Mouse (Mus musculus) forebrain, embryonic 14.5 days (tissue): ENCODE measurements around the gene Galnt2. TPM values are rescaled to one million over a fixed set of nuclear protein-coding genes. Genes with fewer than 3 reads are reported as not detected.

Experiments used
- ATAC-seq: fragments of 200-750 bp; cut with Nextera tagmentation; 2 replicates; pipeline ENCODE4 v1.8.0; 2017; ENCODE audit warnings: mild to moderate bottlenecking, moderate library complexity
- DNase-seq: peaks from one replicate; pipeline ENCODE4 v3.0.0-alpha.2; 2015; ENCODE audit warnings: low spot score
- H3K27ac ChIP-seq: fragments of 300-500 bp; sonication (generic); 2 replicates; pipeline ENCODE4 v1.5.1; 2014; ENCODE audit warnings: low read depth, mild to moderate bottlenecking, control low read depth, low read length, moderate library complexity
- H3K27me3 ChIP-seq: fragments of 300-500 bp; sonication (generic); replicated peaks from 2 replicates; pipeline ENCODE4 v1.6.1; 2014; ENCODE audit warnings: low read length, control low read depth, mixed read lengths; ENCODE audit not compliant: control insufficient read depth, insufficient read depth
- H3K36me3 ChIP-seq: fragments of 300-500 bp; sonication (generic); 2 replicates; pipeline ENCODE4 v1.6.1; 2014; ENCODE audit warnings: low read length, control low read depth; ENCODE audit not compliant: control insufficient read depth, insufficient read depth
- H3K4me1 ChIP-seq: fragments of 300-500 bp; sonication (generic); 2 replicates; pipeline ENCODE4 v1.6.1; 2014; ENCODE audit warnings: antibody characterized with exemption, low read length, control low read depth; ENCODE audit not compliant: control insufficient read depth, insufficient read depth
- H3K4me2 ChIP-seq: fragments of 300-500 bp; sonication (generic); 2 replicates; pipeline ENCODE4 v1.6.1; 2014; ENCODE audit warnings: mild to moderate bottlenecking, control low read depth, low read length
- H3K4me3 ChIP-seq: fragments of 300-500 bp; sonication (generic); 2 replicates; pipeline ENCODE4 v1.5.1; 2014; ENCODE audit warnings: low read depth, low read length, control low read depth
- H3K9ac ChIP-seq: fragments of 300-500 bp; sonication (generic); 2 replicates; pipeline ENCODE4 v1.6.1; 2014; ENCODE audit warnings: mild to moderate bottlenecking, low read length, control low read depth, moderate library complexity
- H3K9me3 ChIP-seq: fragments of 300-500 bp; sonication (generic); replicated peaks from 2 replicates; pipeline ENCODE4 v1.6.1; 2016; ENCODE audit warnings: low read length, control low read depth, mixed read lengths; ENCODE audit not compliant: control insufficient read depth
- WGBS: fragments of 180-500 bp; shearing (Covaris S2); extraction: QIAGEN DNeasy Blood & Tissue Kit; methylation state at CpG from one replicate; pipeline ENCODE4 v1.1.7; 2014; 5-methylcytosine and 5-hydroxymethylcytosine counted together
- polyA plus RNA-seq: library from polyadenylated mRNA; unstranded; fragments of >200 nt; fragmentation: Nextera tagmentation; extraction: Ambion mirVana; gene quantifications from 2 replicates; pipeline ENCODE4 v1.2.1, GENCODE M21; 2014

Gene Galnt2
- polyA plus RNA-seq = 44.3 and 49.9 TPM in 2 replicates

- Histone ChIP-seq H3K36me3 (no peaks in the 10 kb centered on the region), H3K9me3 (no peaks in the 10 kb centered on the region), H3K27ac (peak within 1 kb of the TSS; percentile 63; the same call in 1 of the 2 replicates), H3K9ac (peak within 1 kb of the TSS; percentile 90), H3K4me3 (peak within 1 kb of the TSS; percentile 96), H3K27me3 (no peaks in the 10 kb centered on the region), H3K4me1 (peaks cover 14% of the 10 kb centered on the region), H3K4me2 (peak within 1 kb of the TSS; percentile 97)
- WGBS = under 1% methylated on average over 30 of the region's 53 CpGs
- DNase-seq = peak; percentile 92
- ATAC-seq = peak; percentile 86
Observed at GRCm38 (mm10) chr8:124231176-124231484, at the start of gene Galnt2. Gene Galnt2, plus strand, starts transcription at chr8:124231391.

- DNase-seq = no peak
- no peaks in the 10 kb centered on the region for H3K36me3 ChIP-seq
- 80% methylated on average over 5 of the region's 5 CpGs for WGBS
- H3K9me3 ChIP-seq = no peaks in the 10 kb centered on the region
- no peak overlapping the region for H3K9ac ChIP-seq
- no peaks in the 10 kb centered on the region for H3K27me3 ChIP-seq
- no peaks in the 10 kb centered on the region; the same call in 1 of the 2 replicates for H3K4me1 ChIP-seq
- H3K27ac ChIP-seq = no peak overlapping the region
- no peak overlapping the region for H3K4me2 ChIP-seq
- H3K4me3 ChIP-seq = no peak overlapping the region
- no peak for ATAC-seq
Observed at GRCm38 (mm10) chr8:124181751-124182150, 49.4 kb upstream of the Galnt2 start.

GRCm38 (mm10) chr8:124182224-124182623, 49.0 kb upstream of the Galnt2 start:
- Histone ChIP-seq H3K27ac (no peak overlapping the region), H3K4me1 (no peaks in the 10 kb centered on the region; the same call in 1 of the 2 replicates), H3K4me2 (no peak overlapping the region), H3K36me3 (no peaks in the 10 kb centered on the region), H3K4me3 (no peak overlapping the region), H3K9me3 (no peaks in the 10 kb centered on the region), H3K27me3 (no peaks in the 10 kb centered on the region), H3K9ac (no peak overlapping the region)
- DNase-seq (no peak), ATAC-seq (no peak)
- WGBS = 74% methylated on average over 13 of the region's 13 CpGs

- H3K4me3 ChIP-seq = no peak overlapping the region
- H3K27ac ChIP-seq = peak overlapping the region; percentile 44
- no peaks in the 10 kb centered on the region for H3K9me3 ChIP-seq
- 77% methylated on average over 3 of the region's 3 CpGs for WGBS
- H3K36me3 ChIP-seq = no peaks in the 10 kb centered on the region
- H3K4me2 ChIP-seq = no peak overlapping the region
- H3K27me3 ChIP-seq = no peaks in the 10 kb centered on the region
- no peaks in the 10 kb centered on the region; the same call in 1 of the 2 replicates for H3K4me1 ChIP-seq
- H3K9ac ChIP-seq = no peak overlapping the region
- ATAC-seq (peak; percentile 69), DNase-seq (peak; percentile 69)
Observed at GRCm38 (mm10) chr8:124184078-124184477, 47.1 kb upstream of the Galnt2 start.

GRCm38 (mm10) chr8:124184507-124184906, 46.7 kb upstream of the Galnt2 start:
- Histone ChIP-seq H3K9me3 (no peaks in the 10 kb centered on the region), H3K27ac (0 out of 2 replicates have a peak overlapping the region, but pooled peaks have one; percentile 44), H3K9ac (no peak overlapping the region), H3K4me1 (no peaks in the 10 kb centered on the region; the same call in 1 of the 2 replicates), H3K27me3 (no peaks in the 10 kb centered on the region), H3K36me3 (no peaks in the 10 kb centered on the region), H3K4me2 (no peak overlapping the region), H3K4me3 (no peak overlapping the region)
- ATAC-seq (peak; percentile 48; the same call in 1 of the 2 replicates), DNase-seq (peak; percentile 47)
- 58% methylated on average over 2 of the region's 2 CpGs for WGBS

GRCm38 (mm10) chr8:124185081-124185480, 46.1 kb upstream of the Galnt2 start:
- Histone ChIP-seq H3K27me3 (no peaks in the 10 kb centered on the region), H3K9me3 (no peaks in the 10 kb centered on the region), H3K36me3 (no peaks in the 10 kb centered on the region), H3K4me1 (no peaks in the 10 kb centered on the region; the same call in 1 of the 2 replicates), H3K27ac (no peak overlapping the region), H3K4me2 (no peak overlapping the region), H3K9ac (no peak overlapping the region), H3K4me3 (no peak overlapping the region)
- ATAC-seq (peak; percentile 54; the same call in 1 of the 2 replicates), DNase-seq (peak; percentile 61)
- whole genome bisulfite sequencing = 75% methylated on average over 6 of the region's 6 CpGs

- WGBS = 84% methylated on average over 7 of the region's 7 CpGs
- no peak overlapping the region for H3K4me3 ChIP-seq
- H3K9ac ChIP-seq = no peak overlapping the region
- H3K9me3 ChIP-seq = no peaks in the 10 kb centered on the region
- ATAC-seq (no peak), DNase-seq (no peak)
- H3K27ac ChIP-seq = no peak overlapping the region
- no peak overlapping the region for H3K4me2 ChIP-seq
- no peaks in the 10 kb centered on the region for H3K4me1 ChIP-seq
- no peaks in the 10 kb centered on the region for H3K36me3 ChIP-seq
- H3K27me3 ChIP-seq = no peaks in the 10 kb centered on the region
Observed at GRCm38 (mm10) chr8:124190388-124190787, 40.8 kb upstream of the Galnt2 start.

- Histone ChIP-seq H3K9ac (no peak overlapping the region), H3K27ac (peak overlapping the region; percentile 50; the same call in 1 of the 2 replicates), H3K4me3 (no peak overlapping the region), H3K27me3 (no peaks in the 10 kb centered on the region), H3K9me3 (no peaks in the 10 kb centered on the region), H3K36me3 (no peaks in the 10 kb centered on the region), H3K4me2 (no peak overlapping the region), H3K4me1 (no peaks in the 10 kb centered on the region)
- 62% methylated on average over 4 of the region's 4 CpGs for WGBS
- DNase-seq (peak; percentile 73), ATAC-seq (peak; percentile 44; the same call in 1 of the 2 replicates)
Observed at GRCm38 (mm10) chr8:124192242-124192641, 38.9 kb upstream of the Galnt2 start.

- no peak for DNase-seq
- Histone ChIP-seq H3K9ac (no peak overlapping the region), H3K4me2 (no peak overlapping the region), H3K27ac (no peak overlapping the region), H3K36me3 (no peaks in the 10 kb centered on the region), H3K4me1 (no peaks in the 10 kb centered on the region), H3K4me3 (no peak overlapping the region), H3K9me3 (no peaks in the 10 kb centered on the region), H3K27me3 (no peaks in the 10 kb centered on the region)
- no peak for ATAC-seq
- 89% methylated on average over 10 of the region's 10 CpGs for WGBS
Observed at GRCm38 (mm10) chr8:124192976-124193375, 38.2 kb upstream of the Galnt2 start.
